Mouse (Mus musculus): Measurements from ENCODE around the gene Etv6. TPM values are rescaled to one million over a fixed set of nuclear protein-coding genes. Genes with fewer than 3 reads are reported as not detected.

The Etv6 gene
- polyA plus RNA-seq, 1 experiment = 16.2 TPM

DNA sequence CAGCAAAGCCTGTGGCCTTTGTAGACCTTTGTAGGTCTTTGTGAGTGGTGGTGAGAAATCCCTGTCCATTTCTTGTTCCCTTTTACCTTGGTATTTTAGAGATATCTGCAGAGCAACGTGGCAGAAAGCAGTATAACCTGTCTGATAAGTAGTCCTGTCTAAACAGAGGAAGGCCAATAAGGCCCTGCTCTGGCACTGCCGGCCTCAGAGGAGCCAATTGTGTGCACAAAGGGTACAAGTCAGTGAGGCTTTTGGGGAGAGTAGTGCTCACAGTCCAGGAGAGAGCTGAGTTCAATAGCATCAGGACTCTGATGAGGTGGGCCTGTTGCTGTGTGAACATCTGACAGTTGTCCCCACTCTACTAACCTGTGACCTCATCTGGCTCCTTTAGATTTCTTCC, 77.7 kb downstream of the Etv6 start:
- no peak for TF ChIP-seq CTCF (IDR thresholded peaks at IDR 0.05; ENCODE audit: extremely low read depth, insufficient read length, insufficient replicate concordance, low read depth, low read length)
- no peak for TF ChIP-seq POLR2A (IDR thresholded peaks at IDR 0.05; ENCODE audit: low read depth, low read length)
- H3K27me3 ChIP-seq (ENCODE audit: control insufficient read depth, insufficient read depth, low read length) = no peaks in the 10 kb centered on the region
- H3K4me3 ChIP-seq (ENCODE audit: low read depth, low read length) = no peak overlapping the region
- 20% methylated on average over 2 of the region's 2 CpGs for WGBS
- 0 out of 2 replicates have a peak, but pooled peaks cover 3% of the 10 kb centered on the region for H3K36me3 ChIP-seq (ENCODE audit: control insufficient read depth, insufficient read depth, low read length)
- peaks cover 21% of the 10 kb centered on the region; the same call in 1 of the 2 replicates for H3K4me1 ChIP-seq (ENCODE audit: control insufficient read depth, insufficient read depth, insufficient read length, low read length)
- no peak overlapping the region for H3K27ac ChIP-seq (ENCODE audit: insufficient read depth, low read depth, low read length)

DNA sequence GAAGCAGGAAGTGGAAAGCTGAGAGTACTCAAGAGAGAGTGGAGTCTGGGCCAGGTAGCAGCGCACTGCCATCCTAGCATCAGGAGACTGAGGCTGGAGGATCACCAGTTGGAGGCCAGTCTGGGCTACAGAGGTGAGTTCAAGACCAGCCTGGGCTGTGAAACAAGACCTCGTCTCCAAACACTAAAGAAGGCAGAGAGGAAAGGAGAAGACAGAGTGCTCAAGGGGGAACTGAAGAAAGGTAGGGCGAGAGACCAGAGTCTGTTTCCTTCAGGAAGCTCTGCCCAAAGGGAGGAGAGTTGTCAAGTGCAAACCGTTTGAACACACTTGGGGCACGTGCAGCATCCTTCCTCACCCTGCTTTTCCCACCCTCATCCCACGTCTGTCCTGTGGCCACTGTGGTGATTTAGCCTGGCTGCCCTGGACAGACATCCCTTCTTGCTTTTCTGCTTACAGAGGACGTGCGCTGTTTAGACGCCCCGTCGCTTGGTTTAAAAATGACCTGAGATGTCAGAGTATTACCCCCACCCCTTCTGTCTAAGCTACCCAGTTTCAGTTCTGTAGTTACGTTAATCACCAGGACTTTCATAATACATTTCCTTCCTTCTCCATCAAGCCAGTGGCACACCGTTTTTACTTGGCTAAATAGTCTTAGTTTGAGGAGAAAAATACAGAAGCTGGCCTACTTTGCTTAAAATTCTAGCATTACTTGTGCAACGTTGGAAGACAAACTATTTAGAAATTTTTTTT, 79.9 kb downstream of the Etv6 start:
- H3K36me3 ChIP-seq (ENCODE audit: control insufficient read depth, insufficient read depth, low read length) = peaks cover 4% of the 10 kb centered on the region; the same call in 1 of the 2 replicates
- 78% methylated on average over 14 of the region's 14 CpGs for WGBS
- TF ChIP-seq CTCF (IDR thresholded peaks at IDR 0.05; ENCODE audit: extremely low read depth, insufficient read length, insufficient replicate concordance, low read depth, low read length) = no peak
- no peak for TF ChIP-seq POLR2A (IDR thresholded peaks at IDR 0.05; ENCODE audit: low read depth, low read length)
- H3K27ac ChIP-seq (ENCODE audit: insufficient read depth, low read depth, low read length) = peak overlapping the region; percentile 68
- H3K27me3 ChIP-seq (ENCODE audit: control insufficient read depth, insufficient read depth, low read length) = no peaks in the 10 kb centered on the region
- no peak overlapping the region for H3K4me3 ChIP-seq (ENCODE audit: low read depth, low read length)
- peaks cover 22% of the 10 kb centered on the region; the same call in 1 of the 2 replicates for H3K4me1 ChIP-seq (ENCODE audit: control insufficient read depth, insufficient read depth, insufficient read length, low read length)

DNA sequence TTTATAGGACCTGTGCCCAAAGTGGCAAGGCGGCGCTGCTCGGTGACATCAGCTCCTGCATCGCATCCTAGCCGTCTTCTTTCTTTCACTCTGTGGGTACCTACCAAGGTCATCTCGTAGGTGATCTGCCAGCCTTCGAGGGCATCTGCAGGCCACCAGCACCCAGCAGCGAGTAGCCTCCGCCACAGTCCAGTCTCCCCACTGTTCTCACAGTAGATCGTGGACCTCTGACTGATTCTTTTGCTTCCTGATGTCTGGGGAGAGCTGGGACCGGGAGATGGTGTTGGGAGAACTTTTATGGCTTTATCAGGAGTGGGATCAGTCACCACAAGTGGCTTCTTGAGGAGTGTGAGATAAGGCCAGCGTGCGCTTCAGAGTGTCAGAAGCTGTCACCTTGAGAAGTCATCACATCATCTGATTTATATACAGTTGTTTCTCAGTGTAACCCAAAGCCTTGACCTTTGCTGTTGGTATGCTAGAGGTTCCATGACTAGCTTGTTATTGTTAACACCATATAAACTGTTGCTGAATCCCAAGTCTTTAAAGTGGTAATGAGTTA, 82.0 kb downstream of the Etv6 start:
- peaks cover 4% of the 10 kb centered on the region; the same call in 1 of the 2 replicates for H3K36me3 ChIP-seq (ENCODE audit: control insufficient read depth, insufficient read depth, low read length)
- H3K27me3 ChIP-seq (ENCODE audit: control insufficient read depth, insufficient read depth, low read length) = no peaks in the 10 kb centered on the region
- TF ChIP-seq POLR2A (IDR thresholded peaks at IDR 0.05; ENCODE audit: low read depth, low read length) (no peak), CTCF (IDR thresholded peaks at IDR 0.05; ENCODE audit: extremely low read depth, insufficient read length, insufficient replicate concordance, low read depth, low read length) (no peak)
- H3K27ac ChIP-seq (ENCODE audit: insufficient read depth, low read depth, low read length) = no peak overlapping the region
- peaks cover 16% of the 10 kb centered on the region; the same call in 1 of the 2 replicates for H3K4me1 ChIP-seq (ENCODE audit: control insufficient read depth, insufficient read depth, insufficient read length, low read length)
- 74% methylated on average over 13 of the region's 13 CpGs for WGBS
- H3K4me3 ChIP-seq (ENCODE audit: low read depth, low read length) = no peak overlapping the region

DNA sequence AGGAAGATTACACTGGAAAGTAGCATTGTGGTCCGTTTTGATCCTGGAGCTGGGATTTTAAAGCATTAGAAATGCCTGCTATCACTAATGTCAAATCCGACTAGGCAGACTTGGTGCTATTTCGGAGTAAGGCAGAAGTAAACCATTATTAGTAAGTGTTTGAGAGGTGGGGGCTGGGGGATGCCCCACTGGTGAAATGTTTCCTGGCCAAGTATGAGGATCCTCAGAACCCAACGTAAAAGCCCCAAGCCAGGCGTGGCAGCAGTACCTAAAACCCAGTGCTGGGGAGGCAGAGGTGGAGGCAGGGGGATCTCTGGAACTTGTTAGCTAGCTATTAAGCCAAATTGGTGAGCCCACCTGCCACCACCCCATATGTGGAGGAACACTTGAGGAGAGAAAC, 83.0 kb downstream of the Etv6 start:
- H3K4me3 ChIP-seq (ENCODE audit: low read depth, low read length) = no peak overlapping the region
- peaks cover 10% of the 10 kb centered on the region; the same call in 1 of the 2 replicates for H3K4me1 ChIP-seq (ENCODE audit: control insufficient read depth, insufficient read depth, insufficient read length, low read length)
- WGBS = 78% methylated on average over 5 of the region's 5 CpGs
- H3K36me3 ChIP-seq (ENCODE audit: control insufficient read depth, insufficient read depth, low read length) = peaks cover 4% of the 10 kb centered on the region; the same call in 1 of the 2 replicates
- H3K27ac ChIP-seq (ENCODE audit: insufficient read depth, low read depth, low read length) = no peak overlapping the region
- TF ChIP-seq POLR2A (IDR thresholded peaks at IDR 0.05; ENCODE audit: low read depth, low read length) = no peak
- TF ChIP-seq CTCF (IDR thresholded peaks at IDR 0.05; ENCODE audit: extremely low read depth, insufficient read length, insufficient replicate concordance, low read depth, low read length) = no peak
- no peaks in the 10 kb centered on the region for H3K27me3 ChIP-seq (ENCODE audit: control insufficient read depth, insufficient read depth, low read length)

DNA sequence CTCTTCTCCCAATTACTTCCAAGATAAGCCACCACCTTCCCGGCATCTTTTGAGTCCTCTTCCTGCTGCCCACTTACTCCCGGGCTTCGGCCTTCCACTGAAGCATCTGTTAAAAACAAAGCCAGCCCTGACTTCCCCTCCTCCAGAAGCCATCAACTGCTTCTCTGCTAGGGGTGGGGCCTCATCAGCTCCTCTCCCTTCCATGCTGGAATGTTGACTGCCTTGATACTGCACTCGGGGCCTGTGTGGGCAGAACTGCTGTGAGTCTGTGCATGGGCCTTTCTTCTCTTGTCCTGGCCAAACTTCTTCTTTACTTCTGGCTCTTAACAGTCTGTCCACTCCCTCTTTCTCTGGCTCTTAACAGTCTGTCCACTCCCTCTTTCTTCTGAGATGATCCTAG, 83.6 kb downstream of the Etv6 start:
- Histone ChIP-seq H3K4me3 (ENCODE audit: low read depth, low read length) (no peak overlapping the region), H3K27me3 (ENCODE audit: control insufficient read depth, insufficient read depth, low read length) (no peaks in the 10 kb centered on the region), H3K4me1 (ENCODE audit: control insufficient read depth, insufficient read depth, insufficient read length, low read length) (peaks cover 7% of the 10 kb centered on the region; the same call in 1 of the 2 replicates), H3K36me3 (ENCODE audit: control insufficient read depth, insufficient read depth, low read length) (peaks cover 4% of the 10 kb centered on the region; the same call in 1 of the 2 replicates), H3K27ac (ENCODE audit: insufficient read depth, low read depth, low read length) (no peak overlapping the region)
- TF ChIP-seq POLR2A (IDR thresholded peaks at IDR 0.05; ENCODE audit: low read depth, low read length) (no peak), CTCF (IDR thresholded peaks at IDR 0.05; ENCODE audit: extremely low read depth, insufficient read length, insufficient replicate concordance, low read depth, low read length) (no peak)
- 20% methylated on average over 4 of the region's 4 CpGs for WGBS

GRCm38 (mm10) chr6:134120227-134120626, 84.7 kb downstream of the Etv6 start:
- WGBS = 58% methylated on average over 4 of the region's 4 CpGs
- H3K4me1 ChIP-seq (ENCODE audit: control insufficient read depth, insufficient read depth, insufficient read length, low read length) = peaks cover 6% of the 10 kb centered on the region; the same call in 1 of the 2 replicates
- H3K36me3 ChIP-seq (ENCODE audit: control insufficient read depth, insufficient read depth, low read length) = peaks cover 5% of the 10 kb centered on the region
- no peak overlapping the region for H3K4me3 ChIP-seq (ENCODE audit: low read depth, low read length)
- H3K27me3 ChIP-seq (ENCODE audit: control insufficient read depth, insufficient read depth, low read length) = no peaks in the 10 kb centered on the region
- TF ChIP-seq POLR2A (IDR thresholded peaks at IDR 0.05; ENCODE audit: low read depth, low read length) (no peak), CTCF (IDR thresholded peaks at IDR 0.05; ENCODE audit: extremely low read depth, insufficient read length, insufficient replicate concordance, low read depth, low read length) (no peak)
- H3K27ac ChIP-seq (ENCODE audit: insufficient read depth, low read depth, low read length) = no peak overlapping the region

- no peak overlapping the region for H3K27ac ChIP-seq (ENCODE audit: insufficient read depth, low read depth, low read length)
- 49% methylated on average over 12 of the region's 12 CpGs for WGBS
- no peaks in the 10 kb centered on the region for H3K27me3 ChIP-seq (ENCODE audit: control insufficient read depth, insufficient read depth, low read length)
- peaks cover 5% of the 10 kb centered on the region for H3K36me3 ChIP-seq (ENCODE audit: control insufficient read depth, insufficient read depth, low read length)
- no peak overlapping the region for H3K4me3 ChIP-seq (ENCODE audit: low read depth, low read length)
- TF ChIP-seq POLR2A (IDR thresholded peaks at IDR 0.05; ENCODE audit: low read depth, low read length) (no peak), CTCF (IDR thresholded peaks at IDR 0.05; ENCODE audit: extremely low read depth, insufficient read length, insufficient replicate concordance, low read depth, low read length) (no peak)
- peaks cover 6% of the 10 kb centered on the region; the same call in 1 of the 2 replicates for H3K4me1 ChIP-seq (ENCODE audit: control insufficient read depth, insufficient read depth, insufficient read length, low read length)
Observed at GRCm38 (mm10) chr6:134120712-134121111, 85.2 kb downstream of the Etv6 start.
